26 mouse cellular contexts compared by ENCODE assay signal in the genomic region with DNA sequence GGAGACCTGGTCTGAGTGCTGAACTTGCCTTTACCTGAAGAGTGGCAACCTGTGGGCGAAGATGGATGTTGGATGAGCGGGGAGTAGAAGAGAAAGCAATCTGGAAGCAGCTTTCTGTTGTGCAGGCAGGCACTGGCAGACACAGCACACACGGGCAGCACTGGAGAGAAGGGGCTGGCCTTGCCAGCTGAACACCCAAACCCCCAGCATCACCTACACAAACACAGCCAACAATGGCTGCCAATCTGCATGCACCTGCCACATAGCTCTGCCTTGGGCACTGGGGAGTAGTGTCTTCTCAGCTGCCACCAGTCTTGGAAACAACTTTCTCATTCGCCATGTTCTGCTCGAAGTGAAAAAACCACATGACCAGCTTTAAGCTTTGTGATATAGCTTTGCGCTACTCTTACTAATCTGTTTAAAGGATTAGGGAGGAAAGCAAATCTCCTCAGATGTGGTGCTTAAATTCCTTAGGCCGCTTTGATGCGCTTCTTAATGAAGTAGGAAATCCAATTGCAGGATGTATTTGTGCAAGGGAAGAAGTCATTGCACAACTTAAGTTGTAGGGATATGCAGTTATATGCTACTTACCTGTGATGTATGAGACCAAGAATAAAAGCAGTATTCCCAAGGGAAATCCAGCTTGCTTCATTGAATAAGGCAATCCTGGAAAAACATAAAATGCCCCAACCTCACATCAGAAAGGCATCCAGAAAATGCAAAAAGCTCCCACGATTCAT. TPM values are rescaled to one million over a fixed set of nuclear protein-coding genes. Genes with fewer than 3 reads are reported as not detected.
DNase-seq lines count a peak whose midpoint lies in the region; ATAC-seq and TF ChIP-seq lines count a peak whose summit lies in the region.
"Had no signal": no experiment of that assay in that cellular context is flagged by ENCODE, and none has a peak within 500 bp of the region (broad histone marks: within the 10 kb centered on the region; RNA-seq: fewer than 3 reads in every experiment).

No protein-coding gene starts in this region.

- no peak for DNase-seq in testis, postnatal 10 days (ENCODE audit: low spot score)
- peak; percentile 41 for DNase-seq in retina, postnatal 7 days (ENCODE audit: low read depth, low spot score)
- no peak for DNase-seq in lung, postnatal 36 days
- no peak for DNase-seq in spleen, adult 18-20 months
- no peak for DNase-seq in kidney, adult 11 months
- DNase-seq: adrenal gland, adult 2 months; adrenal gland, postnatal 25 days; cerebellum, adult 8-10 months; cerebellum, postnatal 14 days; embryo, embryonic 11 days; gastrocnemius, postnatal 36 days; heart, adult 18-20 months; heart, postnatal 14 days had no signal

- no peaks in the 10 kb centered on the region for H3K36me3 ChIP-seq in testis, adult 2 months (ENCODE audit: control insufficient read depth, insufficient read depth, low read length)
- H3K36me3 ChIP-seq in midbrain, embryonic 12.5 days = no peaks in the 10 kb centered on the region
- H3K36me3 ChIP-seq in midbrain, embryonic 16.5 days (ENCODE audit: control insufficient read depth, insufficient read depth, low read length) = no peaks in the 10 kb centered on the region
- H3K36me3 ChIP-seq: embryonic facial prominence, embryonic 15.5 days; forebrain, embryonic 10.5 days; forebrain, embryonic 15.5 days; heart, embryonic 15.5 days had no signal

- peak overlapping the region; percentile 81 for H3K4me3 ChIP-seq in testis, adult 2 months (ENCODE audit: control insufficient read depth, low read depth, low read length)
- H3K4me3 ChIP-seq in midbrain, embryonic 12.5 days = no peak overlapping the region
- no peak overlapping the region for H3K4me3 ChIP-seq in midbrain, embryonic 16.5 days (ENCODE audit: low read depth, low read length)
- H3K4me3 ChIP-seq: embryonic facial prominence, embryonic 15.5 days; erythroblast, embryonic 14.5 days; forebrain, embryonic 10.5 days; forebrain, embryonic 15.5 days; heart, embryonic 15.5 days had no signal

- TF ChIP-seq CTCF in testis, adult 2 months (IDR thresholded peaks at IDR 0.05; ENCODE audit: control insufficient read depth, insufficient read depth, insufficient replicate concordance, low read depth, low read length) = no peak

- 40% methylated on average over 9 of the region's 9 CpGs for WGBS in midbrain, embryonic 12.5 days
- WGBS in midbrain, embryonic 16.5 days = 33% methylated on average over 9 of the region's 9 CpGs

- TF ChIP-seq POLR2A in testis, adult 2 months (IDR thresholded peaks at IDR 0.05; ENCODE audit: control insufficient read depth, low read depth, low read length) = no peak

- no peaks in the 10 kb centered on the region for H3K9me3 ChIP-seq in midbrain, embryonic 12.5 days
- H3K9me3 ChIP-seq in midbrain, embryonic 16.5 days (replicated peaks; ENCODE audit: control insufficient read depth, low read length, poor library complexity, severe bottlenecking) = no peaks in the 10 kb centered on the region
- H3K9me3 ChIP-seq: embryonic facial prominence, embryonic 15.5 days; forebrain, embryonic 10.5 days; forebrain, embryonic 15.5 days; heart, embryonic 15.5 days had no signal

- no peak overlapping the region for H3K27ac ChIP-seq in testis, adult 2 months (ENCODE audit: control insufficient read depth, insufficient read depth, low read depth, low read length)
- 0 out of 2 replicates have a peak overlapping the region, but pooled peaks have one; percentile 4 for H3K27ac ChIP-seq in midbrain, embryonic 12.5 days (replicated peaks)
- no peak overlapping the region for H3K27ac ChIP-seq in midbrain, embryonic 16.5 days (ENCODE audit: low read length)
- H3K27ac ChIP-seq: embryonic facial prominence, embryonic 15.5 days; forebrain, embryonic 10.5 days; forebrain, embryonic 15.5 days; heart, embryonic 15.5 days; hindbrain, postnatal 0 days had no signal

- H3K4me1 ChIP-seq in testis, adult 2 months (ENCODE audit: control insufficient read depth, insufficient read depth, low read length) = peaks cover 5% of the 10 kb centered on the region
- H3K4me1 ChIP-seq in midbrain, embryonic 12.5 days = peaks cover 16% of the 10 kb centered on the region
- H3K4me1 ChIP-seq in midbrain, embryonic 16.5 days (ENCODE audit: control insufficient read depth, insufficient read depth, low read length) = peaks cover 9% of the 10 kb centered on the region; the same call in 1 of the 2 replicates
- H3K4me1 ChIP-seq: embryonic facial prominence, embryonic 15.5 days; heart, embryonic 15.5 days had no signal

- no peaks in the 10 kb centered on the region for H3K27me3 ChIP-seq in testis, adult 2 months (ENCODE audit: control insufficient read depth, insufficient read depth, low read length)
- peaks cover 24% of the 10 kb centered on the region for H3K27me3 ChIP-seq in midbrain, embryonic 12.5 days
- no peaks in the 10 kb centered on the region for H3K27me3 ChIP-seq in midbrain, embryonic 16.5 days (ENCODE audit: control insufficient read depth, insufficient read depth, low read depth, low read length)
- H3K27me3 ChIP-seq: CH12.LX; forebrain, embryonic 15.5 days; heart, embryonic 15.5 days had no signal

- H3K4me2 ChIP-seq in midbrain, embryonic 12.5 days (replicated peaks) = peak overlapping the region; percentile 14; the same call in 1 of the 2 replicates
- H3K4me2 ChIP-seq in midbrain, embryonic 16.5 days (ENCODE audit: low read length) = peak overlapping the region; percentile 7; the same call in 1 of the 2 replicates
- H3K4me2 ChIP-seq: embryonic facial prominence, embryonic 15.5 days; forebrain, embryonic 15.5 days; heart, embryonic 11.5 days; heart, embryonic 15.5 days had no signal

- no peak overlapping the region for H3K9ac ChIP-seq in midbrain, embryonic 12.5 days (replicated peaks)
- H3K9ac ChIP-seq in midbrain, embryonic 16.5 days (ENCODE audit: low read depth, low read length) = no peak overlapping the region
- H3K9ac ChIP-seq: embryonic facial prominence, embryonic 15.5 days; forebrain, embryonic 15.5 days; heart, embryonic 15.5 days had no signal

- peak; percentile 79 for ATAC-seq in midbrain, embryonic 12.5 days (ENCODE audit: low FRiP score, low read depth)
- peak; percentile 43; the same call in 1 of the 2 replicates for ATAC-seq in midbrain, embryonic 16.5 days
- ATAC-seq: forebrain, embryonic 15.5 days; hindbrain, postnatal 0 days; Patski had no signal

RNA-seq across cellular contexts. Expression of gene Slc38a11, which starts 2.9 kb away (rescaled TPM):
- 0.06 and 0.13 TPM in 2 replicates for polyA plus RNA-seq in testis, adult 2 months (2012; rRNA removed)
- polyA plus RNA-seq in midbrain, embryonic 12.5 days (2016; fragmentation: Nextera tagmentation; extraction: Ambion mirVana) = 2.5 and 3.5 TPM in 2 replicates
- polyA plus RNA-seq in midbrain, embryonic 16.5 days (2015; fragmentation: Nextera tagmentation; extraction: Ambion mirVana) = 1.3 and 1.6 TPM in 2 replicates
- polyA plus RNA-seq: embryonic facial prominence, embryonic 11.5 days; erythroblast, embryonic 14.5 days; heart, embryonic 11.5 days; Patski had no signal
